Mouse (Mus musculus): Measurements from ENCODE around the gene Nln. TPM values are rescaled to one million over a fixed set of nuclear protein-coding genes. Genes with fewer than 3 reads are reported as not detected.

Gene Nln
- polyA plus RNA-seq, 1 experiment: 10.8 TPM

GRCm38 (mm10) chr13:104123662-104124381, 14.4 kb upstream of the Nln start:
- no peaks in the 10 kb centered on the region for H3K36me3 ChIP-seq (ENCODE audit: control insufficient read depth, insufficient read depth)
- H3ac ChIP-seq (ENCODE audit: control insufficient read depth, insufficient read length): no peak overlapping the region
- no peak for TF ChIP-seq TCF3 (IDR thresholded peaks at IDR 0.05; ENCODE audit: insufficient read length, low read depth)
- TF ChIP-seq POLR2A (IDR thresholded peaks at IDR 0.05; ENCODE audit: insufficient read length, low read depth): no peak
- TF ChIP-seq CEBPB (IDR thresholded peaks at IDR 0.05; ENCODE audit: insufficient read depth, poor library complexity, severe bottlenecking): no peak
- TF ChIP-seq MYOG (IDR thresholded peaks at IDR 0.05; ENCODE audit: control insufficient read depth in 1 of 3, insufficient read depth in 1 of 3, insufficient read length in 2 of 3, low read depth in 2 of 3): no peak
- TF ChIP-seq POLR2AphosphoS2 (IDR thresholded peaks at IDR 0.05; ENCODE audit: insufficient read length, low read depth): no peak
- TF ChIP-seq MAX (IDR thresholded peaks at IDR 0.05; ENCODE audit: low read depth): no peak
- no peak for TF ChIP-seq E2F4 (IDR thresholded peaks at IDR 0.05; ENCODE audit: insufficient read depth)
- TF ChIP-seq SRF (IDR thresholded peaks at IDR 0.05; ENCODE audit: control insufficient read depth, insufficient read length, low read depth): no peak
- no peak for TF ChIP-seq REST (IDR thresholded peaks at IDR 0.05; ENCODE audit: insufficient read depth, insufficient read length)
- no peak for TF ChIP-seq TCF12 (IDR thresholded peaks at IDR 0.05; ENCODE audit: insufficient read depth, poor library complexity, severe bottlenecking)
- no peak for TF ChIP-seq USF1 (IDR thresholded peaks at IDR 0.05; ENCODE audit: low read depth)
- TF ChIP-seq MYOD1 (IDR thresholded peaks at IDR 0.05; ENCODE audit: control insufficient read depth in 1 of 3, insufficient read length in 2 of 3, low read depth in 2 of 3): no peak
- no peak overlapping the region for H3K4me2 ChIP-seq (ENCODE audit: low read depth)
- no peaks in the 10 kb centered on the region for H3K79me2 ChIP-seq (ENCODE audit: control insufficient read depth, insufficient read depth)
- H3K4me3 ChIP-seq: no peak overlapping the region
- no peaks in the 10 kb centered on the region for H3K27me3 ChIP-seq (ENCODE audit: control insufficient read depth, insufficient read depth, insufficient read length)

GRCm38 (mm10) chr13:104122078-104122840, 12.8 kb upstream of the Nln start:
- TF ChIP-seq POLR2A (IDR thresholded peaks at IDR 0.05; ENCODE audit: insufficient read length, low read depth) (no peak), CEBPB (IDR thresholded peaks at IDR 0.05; ENCODE audit: insufficient read depth, poor library complexity, severe bottlenecking) (no peak), SRF (IDR thresholded peaks at IDR 0.05; ENCODE audit: control insufficient read depth, insufficient read length, low read depth) (no peak), POLR2AphosphoS2 (IDR thresholded peaks at IDR 0.05; ENCODE audit: insufficient read length, low read depth) (no peak), TCF12 (IDR thresholded peaks at IDR 0.05; ENCODE audit: insufficient read depth, poor library complexity, severe bottlenecking) (no peak), REST (IDR thresholded peaks at IDR 0.05; ENCODE audit: insufficient read depth, insufficient read length) (no peak), TCF3 (IDR thresholded peaks at IDR 0.05; ENCODE audit: insufficient read length, low read depth) (no peak), USF1 (IDR thresholded peaks at IDR 0.05; ENCODE audit: low read depth) (no peak), MAX (IDR thresholded peaks at IDR 0.05; ENCODE audit: low read depth) (no peak), MYOG (IDR thresholded peaks at IDR 0.05; ENCODE audit: control insufficient read depth in 1 of 3, insufficient read depth in 1 of 3, insufficient read length in 2 of 3, low read depth in 2 of 3) (no peak), MYOD1 (IDR thresholded peaks at IDR 0.05; ENCODE audit: control insufficient read depth in 1 of 3, insufficient read length in 2 of 3, low read depth in 2 of 3) (no peak), E2F4 (IDR thresholded peaks at IDR 0.05; ENCODE audit: insufficient read depth) (no peak)

GRCm38 (mm10) chr13:104114827-104115226, 5.4 kb upstream of the Nln start:
- TF ChIP-seq MYOD1 (IDR thresholded peaks at IDR 0.05; ENCODE audit: control insufficient read depth in 1 of 3, insufficient read length in 2 of 3, low read depth in 2 of 3) (no peak), E2F4 (IDR thresholded peaks at IDR 0.05; ENCODE audit: insufficient read depth) (no peak), REST (IDR thresholded peaks at IDR 0.05; ENCODE audit: insufficient read depth, insufficient read length) (no peak), SRF (IDR thresholded peaks at IDR 0.05; ENCODE audit: control insufficient read depth, insufficient read length, low read depth) (no peak), CEBPB (IDR thresholded peaks at IDR 0.05; ENCODE audit: insufficient read depth, poor library complexity, severe bottlenecking) (no peak), MYOG (IDR thresholded peaks at IDR 0.05; ENCODE audit: control insufficient read depth in 1 of 3, insufficient read depth in 1 of 3, insufficient read length in 2 of 3, low read depth in 2 of 3) (no peak), MAX (IDR thresholded peaks at IDR 0.05; ENCODE audit: low read depth) (no peak), TCF12 (IDR thresholded peaks at IDR 0.05; ENCODE audit: insufficient read depth, poor library complexity, severe bottlenecking) (no peak), POLR2AphosphoS2 (IDR thresholded peaks at IDR 0.05; ENCODE audit: insufficient read length, low read depth) (no peak), TCF3 (IDR thresholded peaks at IDR 0.05; ENCODE audit: insufficient read length, low read depth) (no peak), POLR2A (IDR thresholded peaks at IDR 0.05; ENCODE audit: insufficient read length, low read depth) (no peak), USF1 (IDR thresholded peaks at IDR 0.05; ENCODE audit: low read depth) (no peak)
- H3K79me2 ChIP-seq (ENCODE audit: control insufficient read depth, insufficient read depth): no peaks in the 10 kb centered on the region
- H3K27me3 ChIP-seq (ENCODE audit: control insufficient read depth, insufficient read depth, insufficient read length): no peaks in the 10 kb centered on the region
- no peak overlapping the region for H3ac ChIP-seq (ENCODE audit: control insufficient read depth, insufficient read length)
- H3K4me3 ChIP-seq: no peak overlapping the region
- H3K4me2 ChIP-seq (ENCODE audit: low read depth): no peak overlapping the region
- no peaks in the 10 kb centered on the region for H3K36me3 ChIP-seq (ENCODE audit: control insufficient read depth, insufficient read depth)

More at GRCm38 (mm10) chr13:104122078-104122840, 12.8 kb upstream of the Nln start:
- Histone ChIP-seq H3ac (ENCODE audit: control insufficient read depth, insufficient read length) (no peak overlapping the region), H3K4me3 (no peak overlapping the region), H3K27me3 (ENCODE audit: control insufficient read depth, insufficient read depth, insufficient read length) (no peaks in the 10 kb centered on the region), H3K4me2 (ENCODE audit: low read depth) (no peak overlapping the region), H3K79me2 (ENCODE audit: control insufficient read depth, insufficient read depth) (no peaks in the 10 kb centered on the region), H3K36me3 (ENCODE audit: control insufficient read depth, insufficient read depth) (no peaks in the 10 kb centered on the region)

- TF ChIP-seq TCF3 (IDR thresholded peaks at IDR 0.05; ENCODE audit: insufficient read length, low read depth): no peak
- TF ChIP-seq TCF12 (IDR thresholded peaks at IDR 0.05; ENCODE audit: insufficient read depth, poor library complexity, severe bottlenecking): no peak
Measured at GRCm38 (mm10) chr13:104113782-104114181, 4.4 kb upstream of the Nln start.

More at GRCm38 (mm10) chr13:104113782-104114181, 4.4 kb upstream of the Nln start:
- no peak overlapping the region for H3K4me3 ChIP-seq
- H3K36me3 ChIP-seq (ENCODE audit: control insufficient read depth, insufficient read depth): no peaks in the 10 kb centered on the region
- H3K27me3 ChIP-seq (ENCODE audit: control insufficient read depth, insufficient read depth, insufficient read length): no peaks in the 10 kb centered on the region
- H3K79me2 ChIP-seq (ENCODE audit: control insufficient read depth, insufficient read depth): no peaks in the 10 kb centered on the region
- H3K4me2 ChIP-seq (ENCODE audit: low read depth): no peak overlapping the region
- H3ac ChIP-seq (ENCODE audit: control insufficient read depth, insufficient read length): no peak overlapping the region
